Mouse (Mus musculus) kidney, adult 2 months (tissue): ENCODE measurements around the gene Wdsub1. TPM values are rescaled to one million over a fixed set of nuclear protein-coding genes. Genes with fewer than 3 reads are reported as not detected.

Experiments used
- DNase-seq: peaks from one replicate; pipeline ENCODE4 v3.0.0; 2021
- H3K27ac ChIP-seq: fragments of 200-500 bp; 2 replicates; pipeline ENCODE4 v1.5.1; 2012; ENCODE audit warnings: low read depth, low read length, control low read depth, inconsistent platforms; ENCODE audit not compliant: insufficient read depth
- H3K27me3 ChIP-seq: fragments of 200-500 bp; replicated peaks from 2 replicates; pipeline ENCODE4 v1.6.1; 2012; ENCODE audit warnings: mild to moderate bottlenecking, moderate library complexity, low read length, inconsistent platforms; ENCODE audit not compliant: control insufficient read depth, insufficient read depth
- H3K36me3 ChIP-seq: fragments of 200-500 bp; 2 replicates; pipeline ENCODE4 v1.6.1; 2012; ENCODE audit warnings: mild to moderate bottlenecking, moderate library complexity, low read length, inconsistent platforms; ENCODE audit not compliant: control insufficient read depth, insufficient read depth
- H3K4me1 ChIP-seq: fragments of 200-500 bp; 2 replicates; pipeline ENCODE4 v1.6.1; 2011; ENCODE audit warnings: low read length; ENCODE audit not compliant: control insufficient read depth, insufficient read depth
- H3K4me3 ChIP-seq: fragments of 200-500 bp; 2 replicates; pipeline ENCODE4 v1.5.1; 2011; ENCODE audit warnings: mild to moderate bottlenecking, low read depth, low read length, control low read depth; ENCODE audit not compliant: insufficient read depth
- CTCF ChIP-seq: fragments of 200-500 bp; conservative IDR thresholded peaks from 2 replicates; pipeline ENCODE4 v1.5.1; 2011; ENCODE audit warnings: low read depth, mild to moderate bottlenecking, control low read depth, low read length, moderate library complexity, mixed read lengths; ENCODE audit not compliant: insufficient read depth, insufficient read length
- POLR2A ChIP-seq: fragments of 200-500 bp; IDR thresholded peaks from one replicate; pipeline ENCODE4 v1.6.1; 2011; ENCODE audit warnings: low read depth, low read length, control low read depth
- WGBS: fragments of 180-500 bp; shearing (Covaris S2); methylation state at CpG from one replicate; pipeline ENCODE4 v1.1.7; 2018; 5-methylcytosine and 5-hydroxymethylcytosine counted together
- polyA plus RNA-seq: library from polyadenylated mRNA; depleted of rRNA; stranded (reverse); fragments of >200 nt; gene quantifications from 2 replicates; pipeline ENCODE4 v1.2.3, GENCODE M21; 2012

Wdsub1 gene
- polyA plus RNA-seq, 1 experiment: 65.6 TPM

GRCm38 (mm10) chr2:59821044-59821443, 61.3 kb downstream of the Wdsub1 start:
- 93% methylated on average over 2 of the region's 2 CpGs for WGBS

GRCm38 (mm10) chr2:59820088-59820487, 62.3 kb downstream of the Wdsub1 start:
- WGBS: 74% methylated on average over 15 of the region's 15 CpGs
- H3K4me1 ChIP-seq: no peaks in the 10 kb centered on the region
- DNase-seq: no peak

More at GRCm38 (mm10) chr2:59821044-59821443, 61.3 kb downstream of the Wdsub1 start:
- Histone ChIP-seq H3K36me3 (no peaks in the 10 kb centered on the region; the same call in 1 of the 2 replicates), H3K4me1 (no peaks in the 10 kb centered on the region), H3K27me3 (no peaks in the 10 kb centered on the region), H3K4me3 (no peak overlapping the region), H3K27ac (no peak overlapping the region)
- TF ChIP-seq CTCF (no peak), POLR2A (no peak)
- no peak for DNase-seq

GRCm38 (mm10) chr2:59819415-59819814, 63.0 kb downstream of the Wdsub1 start:
- Histone ChIP-seq H3K27me3 (no peaks in the 10 kb centered on the region), H3K27ac (no peak overlapping the region), H3K4me3 (no peak overlapping the region), H3K36me3 (no peaks in the 10 kb centered on the region; the same call in 1 of the 2 replicates), H3K4me1 (no peaks in the 10 kb centered on the region)
- WGBS: 85% methylated on average over 6 of the region's 6 CpGs
- DNase-seq: no peak
- TF ChIP-seq POLR2A (no peak), CTCF (no peak)

More at GRCm38 (mm10) chr2:59820088-59820487, 62.3 kb downstream of the Wdsub1 start:
- H3K36me3 ChIP-seq: no peaks in the 10 kb centered on the region; the same call in 1 of the 2 replicates
- TF ChIP-seq POLR2A: no peak
- TF ChIP-seq CTCF: no peak
- H3K27ac ChIP-seq: no peak overlapping the region
- no peaks in the 10 kb centered on the region for H3K27me3 ChIP-seq
- no peak overlapping the region for H3K4me3 ChIP-seq

GRCm38 (mm10) chr2:59818663-59819062, 63.7 kb downstream of the Wdsub1 start:
- H3K27me3 ChIP-seq: no peaks in the 10 kb centered on the region
- H3K4me1 ChIP-seq: no peaks in the 10 kb centered on the region
- 94% methylated on average over 15 of the region's 15 CpGs for WGBS
- H3K27ac ChIP-seq: no peak overlapping the region
- H3K4me3 ChIP-seq: no peak overlapping the region
- DNase-seq: no peak
- TF ChIP-seq CTCF: no peak
- TF ChIP-seq POLR2A: no peak
- no peaks in the 10 kb centered on the region; the same call in 1 of the 2 replicates for H3K36me3 ChIP-seq

GRCm38 (mm10) chr2:59814997-59815396, 67.4 kb downstream of the Wdsub1 start:
- H3K4me1 ChIP-seq: no peaks in the 10 kb centered on the region
- no peaks in the 10 kb centered on the region for H3K36me3 ChIP-seq
- no peak overlapping the region for H3K27ac ChIP-seq
- no peak overlapping the region for H3K4me3 ChIP-seq
- no peak for DNase-seq
- H3K27me3 ChIP-seq: no peaks in the 10 kb centered on the region
- TF ChIP-seq POLR2A (no peak), CTCF (no peak)
- 72% methylated on average over 8 of the region's 8 CpGs for WGBS

- WGBS: 88% methylated on average over 13 of the region's 13 CpGs
- no peaks in the 10 kb centered on the region for H3K4me1 ChIP-seq
- H3K36me3 ChIP-seq: no peaks in the 10 kb centered on the region
- H3K27me3 ChIP-seq: no peaks in the 10 kb centered on the region
- H3K4me3 ChIP-seq: no peak overlapping the region
- no peak for DNase-seq
- no peak for TF ChIP-seq POLR2A
- TF ChIP-seq CTCF: no peak
- no peak overlapping the region for H3K27ac ChIP-seq
Observed at GRCm38 (mm10) chr2:59813457-59813856, 68.9 kb downstream of the Wdsub1 start.

- Histone ChIP-seq H3K4me3 (no peak overlapping the region), H3K27me3 (no peaks in the 10 kb centered on the region), H3K36me3 (no peaks in the 10 kb centered on the region; the same call in 1 of the 2 replicates), H3K4me1 (no peaks in the 10 kb centered on the region), H3K27ac (no peak overlapping the region)
- 97% methylated on average over 1 of the region's 1 CpGs for WGBS
- TF ChIP-seq POLR2A (no peak), CTCF (no peak)
- no peak for DNase-seq
Observed at GRCm38 (mm10) chr2:59812641-59813040, 69.8 kb downstream of the Wdsub1 start.

GRCm38 (mm10) chr2:59811247-59811646, 71.1 kb downstream of the Wdsub1 start:
- no peak for DNase-seq
- H3K27ac ChIP-seq: no peak overlapping the region
- no peak overlapping the region for H3K4me3 ChIP-seq
- WGBS: 79% methylated on average over 1 of the region's 1 CpGs
- TF ChIP-seq POLR2A: no peak
- TF ChIP-seq CTCF: no peak
- no peaks in the 10 kb centered on the region for H3K27me3 ChIP-seq
- H3K36me3 ChIP-seq: no peaks in the 10 kb centered on the region; the same call in none of the 2 replicates
- no peaks in the 10 kb centered on the region for H3K4me1 ChIP-seq
